ENCODE assay signal across 15 mouse cellular contexts in genomic region chr10:66657520-66657919, GRCm38 (mm10).
DNase-seq lines count a peak whose midpoint lies in the region.
"Had no signal": no experiment of that assay in that cellular context is flagged by ENCODE, and none has a peak within 500 bp of the region (broad histone marks: within the 10 kb centered on the region; RNA-seq: fewer than 3 reads in every experiment).

No protein-coding gene starts in this region.

- DNase-seq in heart, postnatal 10 days: peak; percentile 25 to 30
- no peak for DNase-seq in heart, postnatal 4 days
- DNase-seq in left cerebral cortex, postnatal 4 days: peak; percentile 10
- no peak for DNase-seq in left cerebral cortex, adult 11 months (ENCODE audit: low spot score)
- DNase-seq in right cerebral cortex, postnatal 14 days: peak; percentile 8
- no peak for DNase-seq in right cerebral cortex, postnatal 4 days
- no peak for DNase-seq in adipocyte (ENCODE audit: low spot score)
- DNase-seq: adrenal gland, adult 8-10 months; cerebellum, adult 2 months; cerebellum, postnatal 25 days; embryo, embryonic 11 days; kidney, postnatal 25 days; liver, embryonic 13.5 days; thymus, adult 2 months; thymus, postnatal 4 days had no signal

- intact Hi-C loops in heart, postnatal 10 days (cut with DNase I): no loop called here
- intact Hi-C loops in left cerebral cortex, postnatal 4 days (cut with DNase I): no loop called here

Comparison
In these comparisons a context has a peak if more than half of its experiments do, and no peak if none do; other contexts are left out.
1. DNase-seq: peak in heart, postnatal 10 days (2 of 2), left cerebral cortex, postnatal 4 days (single experiment) and right cerebral cortex, postnatal 14 days (single experiment); none in heart, postnatal 4 days (single experiment), left cerebral cortex, adult 11 months (single experiment), right cerebral cortex, postnatal 4 days (single experiment) and adipocyte (single experiment).